Mouse (Mus musculus): ENCODE measurements at regions not wholly inside any gene's neighbourhood (a gene's known extent, or its start where the extent isn't known, plus 50 kb on each side); places are given as distances from the start of the nearest gene placed in this dataset.

DNA sequence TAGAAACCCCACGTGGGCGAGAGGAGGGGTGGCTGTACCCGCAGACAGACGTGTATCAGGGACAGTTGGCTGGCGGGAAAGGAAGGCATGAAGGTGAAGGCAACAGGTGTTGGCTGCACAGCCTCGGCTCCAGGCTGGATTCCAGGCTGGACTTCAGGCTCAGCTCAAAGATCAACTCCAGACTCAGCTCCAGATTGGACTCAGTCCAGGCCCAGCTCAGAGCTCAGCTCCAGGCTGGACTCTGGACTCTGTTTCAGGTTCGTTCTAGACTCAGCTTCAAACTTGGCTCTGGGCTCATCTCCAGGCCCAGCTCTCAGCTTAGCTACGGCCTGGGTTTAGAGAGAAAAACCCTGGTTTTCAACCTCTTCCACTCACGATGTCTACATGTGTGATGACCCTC, 171.2 kb downstream of the Kif26a start:
- no peak overlapping the region for H3K9ac ChIP-seq
- H3K9me3 ChIP-seq (replicated peaks), result peaks cover 4% of the 10 kb centered on the region; the same call in 1 of the 2 replicates
- H3K4me1 ChIP-seq (replicated peaks), result no peaks in the 10 kb centered on the region
- WGBS, result 83% methylated on average over 9 of the region's 9 CpGs
- H3K4me3 ChIP-seq, result no peak overlapping the region
- ATAC-seq (ENCODE audit: insufficient number of reproducible peaks, low FRiP score), result no peak
- H3K36me3 ChIP-seq, result no peaks in the 10 kb centered on the region
- 0 out of 2 replicates have a peak, but pooled peaks cover 5% of the 10 kb centered on the region for H3K27me3 ChIP-seq (replicated peaks)
- H3K27ac ChIP-seq (ENCODE audit: poor library complexity, severe bottlenecking), result no peak overlapping the region
- H3K4me2 ChIP-seq, result no peak overlapping the region

- H3K4me1 ChIP-seq (replicated peaks), result no peaks in the 10 kb centered on the region
- no peak overlapping the region for H3K4me2 ChIP-seq
- H3K9ac ChIP-seq, result no peak overlapping the region
- no peak overlapping the region for H3K4me3 ChIP-seq
- no peak overlapping the region for H3K27ac ChIP-seq (ENCODE audit: poor library complexity, severe bottlenecking)
- no peaks in the 10 kb centered on the region for H3K36me3 ChIP-seq
- H3K27me3 ChIP-seq (replicated peaks), result 0 out of 2 replicates have a peak, but pooled peaks cover 5% of the 10 kb centered on the region
- ATAC-seq (ENCODE audit: insufficient number of reproducible peaks, low FRiP score), result no peak
- peaks cover 4% of the 10 kb centered on the region; the same call in 1 of the 2 replicates for H3K9me3 ChIP-seq (replicated peaks)
- 59% methylated on average over 5 of the region's 5 CpGs for WGBS
Observed at GRCm38 (mm10) chr12:112318461-112318860, 170.8 kb upstream of the A530016L24Rik start.

DNA sequence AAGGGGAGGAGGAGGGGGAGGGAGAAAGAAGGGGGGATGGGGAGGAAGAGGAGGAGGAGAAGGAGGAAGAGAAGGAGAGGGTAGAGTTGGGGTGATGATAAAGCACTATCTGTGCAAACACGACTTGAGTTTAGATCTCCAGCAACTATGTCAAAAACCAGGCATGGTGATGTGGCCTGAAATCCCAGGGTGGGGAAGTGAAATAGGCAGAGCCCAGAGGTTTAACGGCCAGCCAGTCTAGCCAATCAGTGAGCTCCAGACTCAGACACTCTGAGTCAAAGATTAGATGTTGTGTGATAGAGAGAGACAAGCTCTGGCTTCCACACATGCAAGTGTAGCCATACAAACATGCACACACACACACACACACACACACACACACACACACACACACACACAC, 167.1 kb upstream of the A530016L24Rik start:
- Histone ChIP-seq H3K9ac (no peak overlapping the region), H3K4me1 (replicated peaks) (no peaks in the 10 kb centered on the region), H3K36me3 (no peaks in the 10 kb centered on the region), H3K27me3 (replicated peaks) (0 out of 2 replicates have a peak, but pooled peaks cover 17% of the 10 kb centered on the region), H3K27ac (ENCODE audit: poor library complexity, severe bottlenecking) (no peak overlapping the region), H3K4me3 (no peak overlapping the region), H3K4me2 (no peak overlapping the region), H3K9me3 (replicated peaks) (no peaks in the 10 kb centered on the region)
- WGBS, result 44% methylated on average over 2 of the region's 2 CpGs
- ATAC-seq (ENCODE audit: insufficient number of reproducible peaks, low FRiP score), result no peak

DNA sequence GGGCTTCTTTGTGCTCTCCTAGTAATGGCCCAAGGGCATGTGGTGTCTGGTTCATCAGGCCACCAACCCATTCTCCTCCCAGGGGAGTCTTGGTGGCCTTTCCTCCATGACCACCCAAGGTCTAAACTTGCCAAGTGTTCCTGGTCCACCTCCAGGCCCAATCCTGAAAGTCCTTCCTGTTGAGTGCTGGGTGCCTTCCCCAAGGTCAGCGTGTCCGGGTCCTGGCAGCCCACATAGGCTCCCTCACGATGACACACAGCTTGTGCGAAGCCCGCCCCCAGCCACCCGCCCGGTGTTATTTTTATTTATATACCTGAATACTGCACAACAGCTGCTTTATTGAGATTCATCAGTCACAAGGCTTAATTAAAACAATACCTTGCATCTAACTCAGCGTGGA, 161.8 kb upstream of the A530016L24Rik start:
- Histone ChIP-seq H3K9me3 (replicated peaks) (no peaks in the 10 kb centered on the region), H3K27me3 (replicated peaks) (peaks cover 37% of the 10 kb centered on the region), H3K9ac (no peak overlapping the region), H3K4me3 (no peak overlapping the region), H3K27ac (ENCODE audit: poor library complexity, severe bottlenecking) (no peak overlapping the region), H3K4me2 (no peak overlapping the region), H3K4me1 (replicated peaks) (peaks cover 17% of the 10 kb centered on the region), H3K36me3 (no peaks in the 10 kb centered on the region)
- no peak for ATAC-seq (ENCODE audit: insufficient number of reproducible peaks, low FRiP score)
- 85% methylated on average over 8 of the region's 8 CpGs for WGBS

DNA sequence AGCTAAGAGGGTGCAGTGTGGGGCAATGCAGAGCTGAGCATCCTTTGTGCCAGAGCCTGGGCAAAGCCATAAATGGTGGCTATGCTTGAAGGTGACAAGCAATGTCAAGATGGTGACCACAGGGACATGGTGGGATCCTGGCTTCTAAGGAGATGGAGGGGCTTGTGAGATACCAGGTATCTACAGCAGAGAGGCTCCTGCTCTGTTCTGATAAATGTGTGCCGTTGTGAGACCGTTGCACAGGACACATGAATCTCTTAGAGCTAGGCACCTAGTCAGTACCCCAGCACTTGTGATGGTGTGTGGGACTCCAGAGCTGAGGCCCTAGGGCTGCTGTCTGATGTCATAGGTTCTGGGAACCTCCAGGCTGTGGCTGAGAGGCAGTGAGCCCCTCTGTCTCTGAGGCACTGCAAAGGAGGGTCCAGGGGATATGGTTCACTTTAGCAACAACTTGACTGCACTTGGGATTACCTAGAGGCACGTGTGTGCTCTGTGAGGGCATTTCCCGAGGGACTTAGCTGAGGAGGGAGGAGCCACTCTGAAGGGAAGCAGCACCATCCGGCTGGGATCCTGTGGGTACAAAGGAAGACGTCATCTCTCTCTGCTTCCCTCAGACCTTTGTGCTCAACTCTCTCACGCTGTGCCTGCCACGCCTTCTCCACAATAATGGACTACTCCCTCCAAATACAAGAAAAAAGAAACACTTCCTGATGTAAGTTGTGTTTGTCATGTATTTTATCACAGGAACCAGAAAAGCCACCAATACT, 160.3 kb upstream of the A530016L24Rik start:
- Histone ChIP-seq H3K4me1 (replicated peaks) (peaks cover 17% of the 10 kb centered on the region), H3K9me3 (replicated peaks) (no peaks in the 10 kb centered on the region), H3K4me3 (no peak overlapping the region), H3K27ac (ENCODE audit: poor library complexity, severe bottlenecking) (no peak overlapping the region), H3K27me3 (replicated peaks) (peaks cover 42% of the 10 kb centered on the region), H3K4me2 (no peak overlapping the region), H3K36me3 (no peaks in the 10 kb centered on the region), H3K9ac (no peak overlapping the region)
- WGBS, result 33% methylated on average over 8 of the region's 8 CpGs
- ATAC-seq (ENCODE audit: insufficient number of reproducible peaks, low FRiP score), result no peak

- H3K27ac ChIP-seq (ENCODE audit: poor library complexity, severe bottlenecking), result no peak overlapping the region
- H3K9me3 ChIP-seq (replicated peaks), result no peaks in the 10 kb centered on the region
- H3K9ac ChIP-seq, result no peak overlapping the region
- H3K4me2 ChIP-seq, result peak overlapping the region; percentile 43; the same call in 1 of the 2 replicates
- H3K36me3 ChIP-seq, result no peaks in the 10 kb centered on the region
- H3K4me3 ChIP-seq, result no peak overlapping the region
- 20% methylated on average over 18 of the region's 18 CpGs for WGBS
- peaks cover 37% of the 10 kb centered on the region for H3K27me3 ChIP-seq (replicated peaks)
- no peak for ATAC-seq (ENCODE audit: insufficient number of reproducible peaks, low FRiP score)
- H3K4me1 ChIP-seq (replicated peaks), result peaks cover 17% of the 10 kb centered on the region
Observed at GRCm38 (mm10) chr12:112329701-112330301, 159.4 kb upstream of the A530016L24Rik start.

DNA sequence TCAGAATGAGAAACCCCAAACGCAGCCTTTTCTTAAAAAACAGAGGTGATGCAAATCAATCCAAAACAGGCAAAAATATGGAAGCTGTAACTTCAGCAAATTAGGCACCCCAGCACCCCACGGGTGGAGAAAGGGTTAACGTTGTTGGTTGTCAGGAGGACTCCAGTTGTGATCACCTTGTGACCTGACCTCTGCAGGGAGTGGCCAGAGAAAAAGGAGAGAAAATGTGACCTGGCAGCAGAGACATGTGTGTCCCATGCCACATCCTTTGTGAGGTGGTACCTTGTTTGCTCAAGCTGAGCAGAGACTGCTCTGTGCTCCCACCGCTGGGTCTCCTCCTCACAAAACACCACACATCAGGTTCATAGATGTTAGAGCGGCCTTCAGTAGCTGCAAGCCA, 158.7 kb upstream of the A530016L24Rik start:
- Histone ChIP-seq H3K27me3 (replicated peaks) (peaks cover 41% of the 10 kb centered on the region), H3K4me1 (replicated peaks) (peaks cover 17% of the 10 kb centered on the region)
- ATAC-seq (ENCODE audit: insufficient number of reproducible peaks, low FRiP score), result no peak

DNA sequence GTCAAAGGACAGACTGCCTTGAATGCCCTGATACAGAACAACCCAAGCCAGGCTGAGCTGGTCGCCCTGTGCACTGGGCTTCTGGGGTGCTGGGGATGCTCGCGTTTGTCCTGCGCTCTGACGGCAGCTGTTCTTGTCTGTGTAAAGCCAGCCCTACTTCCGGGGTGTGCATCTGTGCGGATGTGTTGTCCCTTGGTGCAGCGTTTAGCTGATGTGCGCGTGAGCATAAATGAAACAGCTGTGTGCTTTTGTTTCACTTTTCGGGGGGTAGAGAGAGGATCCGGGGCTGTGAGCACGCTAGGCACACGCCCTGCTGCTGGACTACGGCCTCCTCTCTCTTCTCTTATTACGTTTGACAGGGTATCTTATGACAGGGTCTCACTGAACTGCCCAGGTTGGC, 158.2 kb upstream of the A530016L24Rik start:
- Histone ChIP-seq H3K9ac (no peak overlapping the region), H3K4me2 (no peak overlapping the region), H3K9me3 (replicated peaks) (no peaks in the 10 kb centered on the region), H3K27ac (ENCODE audit: poor library complexity, severe bottlenecking) (no peak overlapping the region), H3K36me3 (no peaks in the 10 kb centered on the region), H3K4me3 (no peak overlapping the region), H3K4me1 (replicated peaks) (peaks cover 17% of the 10 kb centered on the region), H3K27me3 (replicated peaks) (peaks cover 44% of the 10 kb centered on the region)
- no peak for ATAC-seq (ENCODE audit: insufficient number of reproducible peaks, low FRiP score)
- WGBS, result 84% methylated on average over 16 of the region's 16 CpGs

More for the DNA sequence above, 158.7 kb upstream of the A530016L24Rik start:
- no peaks in the 10 kb centered on the region for H3K36me3 ChIP-seq
- H3K27ac ChIP-seq (ENCODE audit: poor library complexity, severe bottlenecking), result no peak overlapping the region
- WGBS, result 61% methylated on average over 5 of the region's 5 CpGs
- no peak overlapping the region for H3K9ac ChIP-seq
- no peaks in the 10 kb centered on the region for H3K9me3 ChIP-seq (replicated peaks)
- H3K4me2 ChIP-seq, result no peak overlapping the region
- no peak overlapping the region for H3K4me3 ChIP-seq

- no peak overlapping the region for H3K27ac ChIP-seq (ENCODE audit: poor library complexity, severe bottlenecking)
- WGBS, result 53% methylated on average over 19 of the region's 19 CpGs
- H3K9me3 ChIP-seq (replicated peaks), result no peaks in the 10 kb centered on the region
- H3K27me3 ChIP-seq (replicated peaks), result peaks cover 35% of the 10 kb centered on the region
- no peak overlapping the region for H3K4me2 ChIP-seq
- no peak for ATAC-seq (ENCODE audit: insufficient number of reproducible peaks, low FRiP score)
- H3K4me1 ChIP-seq (replicated peaks), result peaks cover 17% of the 10 kb centered on the region
- H3K4me3 ChIP-seq, result no peak overlapping the region
- no peak overlapping the region for H3K9ac ChIP-seq
- no peaks in the 10 kb centered on the region for H3K36me3 ChIP-seq
Observed at GRCm38 (mm10) chr12:112333125-112334079, 155.8 kb upstream of the A530016L24Rik start.

- peaks cover 28% of the 10 kb centered on the region for H3K27me3 ChIP-seq (replicated peaks)
- peaks cover 12% of the 10 kb centered on the region for H3K4me1 ChIP-seq (replicated peaks)
- no peaks in the 10 kb centered on the region for H3K9me3 ChIP-seq (replicated peaks)
- H3K27ac ChIP-seq (ENCODE audit: poor library complexity, severe bottlenecking), result no peak overlapping the region
- WGBS, result 63% methylated on average over 20 of the region's 20 CpGs
- no peak overlapping the region for H3K4me3 ChIP-seq
- H3K4me2 ChIP-seq, result no peak overlapping the region
- H3K9ac ChIP-seq, result no peak overlapping the region
- ATAC-seq (ENCODE audit: insufficient number of reproducible peaks, low FRiP score), result no peak
- H3K36me3 ChIP-seq, result no peaks in the 10 kb centered on the region
Observed at GRCm38 (mm10) chr12:112334106-112334855, 155.0 kb upstream of the A530016L24Rik start.

Measured in heart, embryonic 12.5 days (tissue).